Mouse (Mus musculus) brain, embryonic 14.5 days (tissue): ENCODE data around the gene Mecr.

Source experiments
- CTCF ChIP-seq: fragments of 200-500 bp; IDR thresholded peaks from 2 replicates; pipeline ENCODE4 v1.5.1; 2012; ENCODE audit warnings: inconsistent platforms, mild to moderate bottlenecking, moderate library complexity, borderline replicate concordance; ENCODE audit not compliant: insufficient read depth, insufficient read length; ENCODE audit errors: extremely low read depth
- POLR2A ChIP-seq: fragments of 200-500 bp; IDR thresholded peaks from 2 replicates; pipeline ENCODE4 v1.6.1; 2012; ENCODE audit warnings: mild to moderate bottlenecking, inconsistent platforms, borderline replicate concordance; ENCODE audit not compliant: poor library complexity, insufficient read depth, insufficient read length, severe bottlenecking; ENCODE audit errors: extremely low read depth

DNA sequence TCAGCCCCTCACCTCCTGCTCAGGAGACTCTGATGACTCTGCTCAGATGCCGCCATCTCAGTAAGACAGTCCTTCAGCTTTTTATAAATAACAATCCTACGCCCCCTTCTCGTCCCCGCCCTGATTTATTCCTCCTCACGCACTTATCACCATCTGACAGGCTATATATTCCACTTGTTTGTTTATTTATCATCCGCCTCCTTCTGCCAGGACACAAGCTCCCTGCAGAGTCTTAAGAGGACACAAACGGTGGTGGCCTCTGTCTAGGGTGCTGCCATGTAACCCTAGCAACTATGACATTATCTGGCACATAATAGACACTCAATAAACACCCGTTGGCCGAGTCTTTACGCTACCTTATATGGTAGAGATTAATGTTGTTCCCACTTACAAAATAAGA is 27.5 kb upstream of the Mecr start:
- no peak for TF ChIP-seq POLR2A
- no peak for TF ChIP-seq CTCF
